Mouse (Mus musculus) ES-E14 (cell line): ENCODE measurements at regions not wholly inside any gene's neighbourhood (a gene's known extent, or its start where the extent isn't known, plus 50 kb on each side); places are given as distances from the start of the nearest gene placed in this dataset.
A peak's percentile ranks its signal among the peaks of the same experiment; 100 is the strongest.

Experiments used
- DNase-seq: peaks from one replicate; pipeline ENCODE4 v3.0.0-alpha.2; 2013; ENCODE audit warnings: low read depth, low spot score
- H3K27ac ChIP-seq: 2 replicates; pipeline ENCODE4 v1.5.1; 2012; ENCODE audit warnings: low read depth, mild to moderate bottlenecking, low read length, moderate library complexity, mixed read lengths; ENCODE audit not compliant: poor library complexity, insufficient read depth, severe bottlenecking
- H3K36me3 ChIP-seq: 2 replicates; pipeline ENCODE4 v1.6.1; 2012; ENCODE audit warnings: mild to moderate bottlenecking, low read length, moderate library complexity, mixed read lengths; ENCODE audit not compliant: control insufficient read depth, poor library complexity, insufficient read depth, severe bottlenecking
- H3K4me1 ChIP-seq, 2 experiments: fragments of 150-350 bp in 1 of 2; sonication (generic) in 1 of 2; 2 replicates each; pipeline ENCODE4 v1.6.1; 2012; ENCODE audit warnings: low read length in 2 of 2, mild to moderate bottlenecking in 1 of 2, mixed read lengths in 1 of 2; ENCODE audit not compliant: control insufficient read depth in 2 of 2, insufficient read depth in 2 of 2, poor library complexity in 1 of 2
- H3K4me3 ChIP-seq, 2 experiments: fragments of 150-350 bp in 1 of 2; sonication (generic) in 1 of 2; 2 replicates each; pipeline ENCODE4 v1.5.1; 2012; ENCODE audit warnings: low read length in 2 of 2, low read depth in 1 of 2, mild to moderate bottlenecking in 1 of 2, mixed read lengths in 1 of 2; ENCODE audit not compliant: insufficient read depth in 1 of 2, poor library complexity in 1 of 2, severe bottlenecking in 1 of 2
- H3K9ac ChIP-seq: 2 replicates; pipeline ENCODE4 v1.6.1; 2012; ENCODE audit warnings: low read depth, mild to moderate bottlenecking, low read length, mixed read lengths; ENCODE audit not compliant: poor library complexity, insufficient read depth, severe bottlenecking
- H3K9me3 ChIP-seq: fragments of 150-350 bp; sonication (generic); 2 replicates; pipeline ENCODE4 v1.6.1; 2012; ENCODE audit warnings: low read depth, mild to moderate bottlenecking, low read length; ENCODE audit not compliant: control insufficient read depth, insufficient read depth
- CHD2 ChIP-seq: IDR thresholded peaks from 2 replicates; pipeline ENCODE4 v1.6.1; 2014; ENCODE audit warnings: mild to moderate bottlenecking, low read depth, low read length, inconsistent platforms
- HCFC1 ChIP-seq: IDR thresholded peaks from 2 replicates; pipeline ENCODE4 v1.6.1; 2012; ENCODE audit warnings: low read length, inconsistent platforms, borderline replicate concordance; ENCODE audit not compliant: insufficient read depth
- MAFK ChIP-seq: IDR thresholded peaks from 2 replicates; pipeline ENCODE4 v1.6.1; 2014; ENCODE audit warnings: mild to moderate bottlenecking, low read depth, low read length, inconsistent platforms; ENCODE audit not compliant: insufficient read depth
- ZC3H11A ChIP-seq: IDR thresholded peaks from 2 replicates; pipeline ENCODE4 v1.6.1; 2012; ENCODE audit warnings: low read depth, mild to moderate bottlenecking, inconsistent platforms, low read length, borderline replicate concordance
- ZNF384 ChIP-seq: IDR thresholded peaks from 2 replicates; pipeline ENCODE4 v1.6.1; 2012; ENCODE audit warnings: low read depth, low read length, inconsistent platforms
- in situ Hi-C, 2 experiments: fragments of 600-800 bp; cut with MboI; formaldehyde crosslinking; loops; one replicate each; pipeline ENCODE4 v1.15.1; 2025; ENCODE audit warnings: low sequenced_read_pairs in 2 of 2, inconsistent platforms in 1 of 2; ENCODE audit not compliant: unreplicated experiment in 2 of 2

GRCm38 (mm10) chr10:84055402-84056167, 332.9 kb downstream of the 1500009L16Rik start:
- TF ChIP-seq HCFC1 (no peak), CHD2 (no peak), ZNF384 (no peak), MAFK (no peak), ZC3H11A (no peak)
- Histone ChIP-seq H3K36me3 (no peaks in the 10 kb centered on the region), H3K4me3 (no peak overlapping the region), H3K27ac (no peak overlapping the region), H3K4me1 (peaks cover 0 to 5% of the 10 kb centered on the region in 2 experiments; a peak in 1 of 4 replicates), H3K9me3 (no peaks in the 10 kb centered on the region), H3K9ac (no peak overlapping the region)
- in situ Hi-C loops, result no loop called here
- DNase-seq, result no peak

DNA sequence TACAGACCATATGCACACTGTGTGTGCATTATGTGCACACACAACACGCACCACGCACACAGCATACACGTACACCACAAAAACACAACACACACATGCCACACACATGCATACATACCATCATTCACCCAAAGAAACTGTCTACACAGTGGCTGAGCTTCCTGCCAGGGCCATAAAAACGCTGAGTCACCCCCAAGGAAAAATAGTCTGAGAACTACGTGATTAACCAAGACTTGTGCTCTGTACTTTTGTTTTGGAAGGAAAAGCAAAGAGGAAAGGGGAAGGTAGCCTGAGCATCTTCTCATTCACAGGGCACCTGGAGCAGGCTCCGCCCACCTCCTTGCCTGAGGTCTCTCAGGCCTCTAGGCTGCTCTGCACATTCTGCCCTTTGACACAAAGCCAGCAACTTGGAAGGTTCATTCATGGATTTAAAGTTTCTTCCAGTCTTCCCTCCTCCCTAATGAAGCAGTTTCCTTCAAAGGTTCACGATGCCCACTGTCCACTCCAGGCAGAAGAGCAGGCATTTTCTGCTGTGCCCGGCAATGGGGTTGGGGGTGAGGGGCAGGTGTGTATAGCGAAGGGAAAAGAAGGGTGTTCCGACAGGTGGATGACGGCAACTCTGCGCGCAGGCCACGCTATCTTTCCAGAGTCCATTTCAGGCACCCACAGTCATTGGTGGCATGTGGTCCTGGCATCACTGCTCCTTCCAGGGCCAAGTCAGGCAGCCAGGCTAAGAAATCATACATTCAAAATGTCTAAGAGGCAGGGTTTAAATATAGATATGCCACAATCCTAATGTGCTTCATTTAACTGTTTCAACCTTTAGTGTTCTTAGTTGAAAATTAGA, 333.9 kb downstream of the 1500009L16Rik start:
- Histone ChIP-seq H3K4me1 (peaks cover 0 to 5% of the 10 kb centered on the region in 2 experiments; a peak in 1 of 4 replicates), H3K27ac (no peak overlapping the region), H3K9me3 (no peaks in the 10 kb centered on the region), H3K36me3 (no peaks in the 10 kb centered on the region), H3K4me3 (no peak overlapping the region), H3K9ac (no peak overlapping the region)
- in situ Hi-C loops, result no loop called here
- no peak for TF ChIP-seq ZNF384
- TF ChIP-seq ZC3H11A, result no peak
- peak; percentile 70; the same call in 1 of the 2 replicates for TF ChIP-seq MAFK
- no peak for TF ChIP-seq CHD2
- DNase-seq, result no peak

DNA sequence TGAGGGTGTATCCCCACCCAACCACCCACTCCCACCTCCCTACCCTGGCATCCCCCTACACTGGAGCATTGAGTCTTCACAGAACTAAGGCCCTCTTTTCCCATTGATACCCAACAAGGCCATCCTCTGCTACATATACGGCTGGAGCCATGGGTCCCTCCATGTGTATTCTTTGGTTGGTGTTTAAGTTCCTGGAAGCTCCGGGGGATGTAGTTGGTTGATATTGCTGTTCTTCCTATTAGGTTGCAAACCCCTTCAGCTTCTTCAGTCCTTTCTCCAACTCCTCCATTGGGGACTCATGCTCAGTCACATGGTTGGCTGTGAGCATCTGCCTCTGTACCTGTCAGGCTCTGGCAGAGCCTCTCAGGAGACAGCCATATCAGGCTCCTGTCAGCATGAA, 335.6 kb downstream of the 1500009L16Rik start:
- peaks cover 0 to 5% of the 10 kb centered on the region in 2 experiments; a peak in 1 of 4 replicates for H3K4me1 ChIP-seq
- no peaks in the 10 kb centered on the region for H3K36me3 ChIP-seq
- no peaks in the 10 kb centered on the region for H3K9me3 ChIP-seq
- TF ChIP-seq ZNF384, result no peak
- TF ChIP-seq ZC3H11A, result no peak
- no peak for TF ChIP-seq MAFK
- TF ChIP-seq HCFC1, result no peak
- no peak for TF ChIP-seq CHD2
- H3K9ac ChIP-seq, result no peak overlapping the region
- H3K27ac ChIP-seq, result no peak overlapping the region
- no peak overlapping the region for H3K4me3 ChIP-seq
- in situ Hi-C loops, result no loop called here
- DNase-seq, result no peak

GRCm38 (mm10) chr10:84059646-84060491, 337.2 kb downstream of the 1500009L16Rik start:
- TF ChIP-seq MAFK (no peak), ZNF384 (no peak), CHD2 (no peak), ZC3H11A (no peak), HCFC1 (no peak)
- no peak overlapping the region for H3K4me3 ChIP-seq
- H3K36me3 ChIP-seq, result no peaks in the 10 kb centered on the region
- H3K27ac ChIP-seq, result no peak overlapping the region
- peaks cover 0 to 5% of the 10 kb centered on the region in 2 experiments; a peak in 1 of 4 replicates for H3K4me1 ChIP-seq
- in situ Hi-C loops, result no loop called here
- H3K9ac ChIP-seq, result no peak overlapping the region
- H3K9me3 ChIP-seq, result no peaks in the 10 kb centered on the region
- no peak for DNase-seq
